Mouse (Mus musculus) forelimb bud, embryonic 11.5 days (tissue): Measurements from ENCODE around the gene Stt3b.

Source experiments
- DNase-seq: peaks from one replicate; pipeline ENCODE4 v3.0.0-alpha.2; 2012; ENCODE audit warnings: low read depth, low spot score

The Stt3b gene

DNA sequence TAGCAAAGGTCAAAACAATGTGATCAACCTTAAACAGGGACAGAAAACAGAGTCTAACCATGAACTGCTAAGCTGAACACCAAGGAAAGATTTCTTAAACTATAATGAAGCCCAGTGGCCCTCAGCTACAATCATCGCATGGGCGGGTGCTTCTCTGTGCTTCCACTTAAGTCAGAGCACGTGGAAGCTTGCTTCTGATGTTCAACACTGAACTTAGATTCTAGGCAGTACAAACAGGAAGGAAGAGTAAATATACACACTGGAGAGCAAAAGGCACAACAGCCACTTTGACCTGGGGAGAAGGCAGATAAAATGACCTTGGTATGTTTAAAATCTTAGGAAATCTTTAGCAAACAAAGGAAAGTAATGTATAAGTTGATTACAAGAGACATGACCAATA is 38.7 kb downstream of the Stt3b start:
- DNase-seq = no peak

DNA sequence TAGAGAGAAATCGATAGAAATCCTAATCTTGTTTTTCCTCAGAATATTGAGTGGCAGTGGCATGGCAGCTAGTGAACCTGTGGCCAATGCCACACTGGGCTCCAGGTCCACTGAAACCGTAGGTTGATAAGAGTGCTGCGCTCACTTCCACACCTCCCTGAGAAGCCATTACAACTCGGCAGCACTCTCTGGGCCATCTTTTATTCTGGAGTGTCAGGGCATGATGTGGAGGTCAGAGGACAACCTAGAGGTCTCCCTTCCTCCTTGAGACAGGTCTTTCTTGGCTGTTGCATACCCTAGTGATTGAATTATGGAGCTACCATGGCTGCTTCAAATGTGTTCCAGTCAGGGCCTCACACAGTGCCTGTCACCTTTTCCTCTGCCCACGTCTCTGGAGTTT is 48.3 kb downstream of the Stt3b start:
- DNase-seq = no peak

- peak; percentile 64 for DNase-seq
Observed at GRCm38 (mm10) chr9:115261456-115261855, 48.8 kb downstream of the Stt3b start.

DNA sequence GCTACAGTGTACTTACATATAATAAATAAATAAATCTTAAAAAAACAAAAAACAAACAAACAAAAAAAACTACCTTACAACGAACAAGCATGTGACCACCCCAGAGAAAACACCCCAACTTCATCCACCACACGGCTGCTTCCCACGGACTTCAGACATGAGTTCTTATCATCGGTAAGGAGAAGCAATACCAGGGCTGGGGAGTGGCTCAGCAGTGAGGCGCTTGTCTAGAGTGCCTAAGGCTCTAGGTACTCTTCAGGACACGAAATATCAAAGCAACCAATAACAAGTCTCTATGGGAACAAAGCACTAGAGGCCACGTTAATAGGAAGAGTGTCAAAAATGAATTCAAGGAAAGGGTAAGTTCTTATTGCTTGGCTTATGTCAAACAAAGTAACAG is 49.8 kb downstream of the Stt3b start:
- DNase-seq = no peak

- no peak for DNase-seq
Observed at GRCm38 (mm10) chr9:115259866-115260265, 50.4 kb downstream of the Stt3b start.

- no peak for DNase-seq
Observed at GRCm38 (mm10) chr9:115257733-115258286, 52.4 kb downstream of the Stt3b start.

DNA sequence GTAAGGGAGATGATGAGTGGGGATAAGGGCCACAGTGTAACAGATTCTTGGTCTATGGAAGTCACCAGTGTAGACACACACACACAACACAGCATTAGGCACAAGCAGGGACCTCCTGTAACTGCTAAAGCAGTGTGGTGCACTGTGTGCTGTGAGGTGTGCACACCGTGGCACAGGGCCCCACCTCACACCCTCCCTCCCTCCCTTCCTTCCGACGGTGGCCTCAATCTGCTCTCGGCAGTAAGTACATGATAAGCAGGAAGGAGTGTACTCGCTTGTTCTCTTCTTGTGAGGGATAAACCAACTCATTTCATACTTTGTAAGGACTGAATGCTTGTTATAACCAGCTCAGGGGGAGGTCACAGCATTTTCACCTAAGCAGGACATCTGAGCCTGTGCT is 61.1 kb downstream of the Stt3b start:
- no peak for DNase-seq

DNA sequence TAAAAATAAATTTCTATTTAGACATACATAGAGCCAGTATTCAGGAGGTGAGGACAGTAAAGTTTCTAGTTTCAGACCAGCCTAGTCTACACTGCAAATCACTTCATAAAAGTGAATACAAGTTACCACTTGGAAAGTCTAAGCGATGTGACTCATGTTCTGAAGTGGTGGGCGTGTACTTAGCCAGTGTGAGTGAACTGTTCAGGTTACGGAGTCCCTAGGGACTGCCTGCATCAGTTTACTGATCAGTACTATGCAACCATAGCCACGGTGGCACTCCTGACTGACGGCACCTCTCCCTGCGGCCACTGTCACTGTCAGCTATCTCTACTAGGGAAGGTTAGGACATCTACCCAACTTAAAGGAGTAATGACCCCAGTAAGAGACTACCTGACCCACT is 65.1 kb downstream of the Stt3b start:
- no peak for DNase-seq

DNA sequence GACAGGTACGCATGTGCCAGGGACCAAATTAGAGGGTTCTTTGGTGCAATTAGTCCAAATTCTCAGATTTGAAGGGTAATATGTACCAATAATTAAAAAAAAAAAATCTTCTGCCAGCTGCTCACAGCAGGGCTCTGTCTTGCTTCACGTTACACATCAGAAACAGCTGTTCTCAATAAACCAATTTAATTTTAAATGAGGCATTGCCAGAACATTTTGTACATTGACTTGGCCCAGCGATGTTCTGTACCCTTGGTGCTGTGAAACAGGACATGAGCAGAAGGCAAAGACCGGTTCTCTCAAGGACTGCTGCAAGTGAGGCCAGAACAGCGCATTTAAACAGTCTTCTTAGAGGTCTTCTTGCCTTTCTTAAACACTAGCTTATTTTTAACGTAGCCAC is 66.6 kb downstream of the Stt3b start:
- peak; percentile 54 for DNase-seq

DNA sequence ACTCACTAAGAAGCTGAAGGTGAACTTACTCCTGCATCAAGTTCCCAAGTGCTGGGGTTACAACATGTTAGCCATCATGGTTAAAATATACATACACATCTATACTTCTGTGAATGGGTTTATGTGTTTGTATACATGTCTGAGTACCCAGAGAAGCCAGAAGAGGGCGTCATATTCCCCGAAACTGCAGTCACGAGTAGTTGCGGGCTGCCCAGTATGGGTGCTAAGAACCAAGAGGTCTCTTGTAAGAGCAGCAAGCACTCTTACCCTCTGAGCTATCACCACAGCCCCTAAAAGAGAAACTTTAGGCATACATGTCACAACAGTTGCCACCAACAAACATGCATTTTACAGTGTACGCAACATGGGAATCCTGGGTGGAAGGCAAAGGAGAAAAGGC is 70.4 kb downstream of the Stt3b start:
- no peak for DNase-seq

- DNase-seq = no peak
Observed at GRCm38 (mm10) chr9:115237943-115238342, 72.3 kb downstream of the Stt3b start.

GRCm38 (mm10) chr9:115236352-115236841 is 73.8 kb downstream of the Stt3b start:
- no peak for DNase-seq

- no peak for DNase-seq
Observed at GRCm38 (mm10) chr9:115234561-115234960, 75.7 kb downstream of the Stt3b start.

GRCm38 (mm10) chr9:115233721-115234120 is 76.5 kb downstream of the Stt3b start:
- DNase-seq = no peak

DNA sequence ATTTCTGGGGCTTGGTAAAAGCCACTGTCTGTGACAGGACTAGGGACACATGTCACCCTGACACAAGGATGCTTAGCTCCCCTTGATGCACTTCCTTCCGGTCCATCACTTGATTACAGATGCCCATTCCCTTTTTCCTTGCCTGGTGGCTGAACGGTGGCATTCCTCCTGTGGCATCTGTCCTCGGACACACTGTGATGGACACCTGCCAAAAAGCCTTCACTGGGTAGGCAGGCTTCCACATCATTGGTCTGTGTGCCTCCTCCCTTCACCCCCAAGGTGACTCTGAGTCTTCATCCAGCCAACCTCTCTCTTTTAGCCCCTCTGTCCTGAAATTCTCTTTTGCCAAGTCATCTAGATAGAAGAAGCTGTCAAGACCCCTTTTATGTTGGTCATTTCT is 78.7 kb downstream of the Stt3b start:
- no peak for DNase-seq

GRCm38 (mm10) chr9:115230141-115230540 is 80.1 kb downstream of the Stt3b start:
- no peak for DNase-seq

DNA sequence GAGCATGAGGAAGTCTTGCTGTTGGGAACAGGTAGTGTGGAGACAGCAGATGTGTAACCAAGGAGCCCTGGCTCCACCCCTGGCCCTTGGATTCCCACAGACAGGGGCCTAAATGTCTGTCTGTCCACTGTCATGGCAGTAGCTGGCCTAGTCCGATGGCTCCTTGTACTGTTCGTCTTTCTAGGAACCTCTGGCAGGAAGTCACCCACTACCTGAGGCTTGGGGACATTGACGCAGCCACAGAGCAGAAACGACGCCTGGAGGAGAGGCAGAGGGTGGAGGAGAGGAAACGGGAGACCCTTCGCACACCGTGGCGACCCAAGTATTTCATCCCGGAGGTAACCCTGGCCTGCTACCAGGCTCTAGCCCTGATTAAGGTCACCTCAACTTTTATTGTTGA is 80.5 kb downstream of the Stt3b start:
- no peak for DNase-seq

GRCm38 (mm10) chr9:115229145-115229544 is 81.1 kb downstream of the Stt3b start:
- DNase-seq = no peak

DNA sequence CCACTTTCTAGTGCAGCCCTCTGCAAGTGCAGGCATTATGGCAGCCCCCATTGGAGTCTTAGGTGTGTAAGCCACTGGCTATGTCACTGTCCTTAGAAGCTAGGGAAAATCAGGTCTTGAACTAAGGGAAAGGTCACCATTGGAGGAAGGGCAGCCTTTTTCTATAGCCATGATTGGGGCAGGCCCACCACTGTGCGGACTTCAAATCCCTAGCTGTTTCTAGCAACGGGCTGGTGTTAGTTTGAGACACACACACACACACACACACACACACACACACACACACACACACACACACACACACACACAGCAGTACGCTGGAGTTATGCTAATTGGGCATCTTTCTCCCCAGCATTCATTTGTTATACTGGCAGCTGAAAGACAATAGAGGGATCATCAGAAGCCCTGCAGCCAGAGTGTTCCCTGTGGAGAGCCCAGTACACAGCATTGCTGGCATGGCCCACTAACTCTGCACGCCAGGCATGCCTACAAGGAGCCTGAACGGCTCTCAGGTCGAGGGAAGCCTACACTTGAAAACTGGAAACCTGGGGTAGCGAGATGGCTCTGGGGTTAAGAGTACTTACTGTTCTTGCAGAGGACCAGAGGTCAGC is 85.4 kb downstream of the Stt3b start:
- DNase-seq = no peak

GRCm38 (mm10) chr9:115221265-115221664 is 89.0 kb downstream of the Stt3b start:
- no peak for DNase-seq

DNA sequence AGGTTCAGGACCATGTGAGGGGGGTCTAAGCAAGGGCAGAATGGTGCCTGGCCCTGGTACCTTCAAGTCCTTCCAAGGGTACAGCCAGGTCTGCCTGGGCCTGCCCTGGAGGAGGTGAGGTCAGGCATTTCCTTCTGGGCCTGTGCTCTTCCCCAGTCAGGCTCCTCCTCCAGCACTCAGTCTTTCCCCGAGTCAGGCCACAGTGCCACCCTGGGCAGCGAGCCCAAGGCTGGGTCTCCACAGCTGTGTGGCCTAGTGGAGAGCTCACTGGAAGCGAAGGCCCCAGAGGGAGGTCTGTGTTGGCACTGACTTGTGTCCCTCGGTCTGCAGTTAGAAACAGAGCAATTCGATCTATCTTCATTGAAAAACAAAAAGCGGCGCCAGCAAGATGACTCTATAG is 89.8 kb downstream of the Stt3b start:
- DNase-seq = no peak

GRCm38 (mm10) chr9:115217984-115218383 is 92.2 kb downstream of the Stt3b start:
- no peak for DNase-seq

GRCm38 (mm10) chr9:115215830-115216701 is 94.2 kb downstream of the Stt3b start:
- peak; percentile 36 for DNase-seq
